Mouse (Mus musculus): ENCODE measurements at regions not wholly inside any gene's neighbourhood (a gene's known extent, or its start where the extent isn't known, plus 50 kb on each side); places are given as distances from the start of the nearest gene placed in this dataset.

DNA sequence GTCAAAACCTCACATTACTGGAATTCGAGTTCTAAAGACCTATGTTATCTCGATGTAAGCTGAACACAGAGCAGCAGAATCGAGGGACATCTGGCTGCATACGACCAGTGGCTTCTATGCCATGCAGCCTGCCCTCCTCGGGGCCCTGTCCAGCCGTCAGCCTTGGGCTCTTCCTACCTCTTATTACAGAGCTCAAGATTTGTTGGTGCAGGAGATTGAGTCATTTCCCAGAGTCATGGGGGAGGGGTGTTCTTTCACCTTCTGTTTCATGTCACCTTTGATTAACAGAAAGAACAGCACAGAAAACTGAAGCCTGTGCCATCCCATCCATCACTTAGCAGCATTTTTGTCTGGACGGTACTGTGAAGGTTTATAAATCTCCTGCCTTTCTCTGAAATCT, 52.1 kb downstream of the Sst start:
- Histone ChIP-seq H3K4me2 (no peak overlapping the region), H3K27ac (replicated peaks) (no peak overlapping the region), H3K9me3 (replicated peaks) (no peaks in the 10 kb centered on the region), H3K9ac (replicated peaks) (no peak overlapping the region), H3K4me3 (replicated peaks) (no peak overlapping the region), H3K4me1 (peaks cover 8% of the 10 kb centered on the region), H3K36me3 (no peaks in the 10 kb centered on the region), H3K27me3 (replicated peaks) (no peaks in the 10 kb centered on the region)
- ATAC-seq (ENCODE audit: low FRiP score), result no peak
- WGBS, result 60% methylated on average over 7 of the region's 7 CpGs

- H3K4me3 ChIP-seq (replicated peaks), result no peak overlapping the region
- no peak overlapping the region for H3K9ac ChIP-seq (replicated peaks)
- no peak overlapping the region for H3K4me2 ChIP-seq
- peaks cover 8% of the 10 kb centered on the region for H3K4me1 ChIP-seq
- H3K27me3 ChIP-seq (replicated peaks), result no peaks in the 10 kb centered on the region
- WGBS, result 77% methylated on average over 2 of the region's 2 CpGs
- no peak overlapping the region for H3K27ac ChIP-seq (replicated peaks)
- H3K36me3 ChIP-seq, result no peaks in the 10 kb centered on the region
- no peak for ATAC-seq (ENCODE audit: low FRiP score)
- H3K9me3 ChIP-seq (replicated peaks), result no peaks in the 10 kb centered on the region
Measured at GRCm38 (mm10) chr16:23838114-23838513, 52.6 kb downstream of the Sst start.

GRCm38 (mm10) chr16:23834991-23835390, 55.8 kb downstream of the Sst start:
- Histone ChIP-seq H3K36me3 (no peaks in the 10 kb centered on the region), H3K4me2 (no peak overlapping the region), H3K9me3 (replicated peaks) (no peaks in the 10 kb centered on the region), H3K4me1 (peaks cover 8% of the 10 kb centered on the region), H3K27ac (replicated peaks) (no peak overlapping the region), H3K27me3 (replicated peaks) (no peaks in the 10 kb centered on the region), H3K9ac (replicated peaks) (no peak overlapping the region), H3K4me3 (replicated peaks) (no peak overlapping the region)
- no peak for ATAC-seq (ENCODE audit: low FRiP score)
- 88% methylated on average over 4 of the region's 4 CpGs for WGBS

- 61% methylated on average over 2 of the region's 2 CpGs for WGBS
- ATAC-seq (ENCODE audit: low FRiP score), result no peak
- no peaks in the 10 kb centered on the region for H3K36me3 ChIP-seq
- H3K27me3 ChIP-seq (replicated peaks), result no peaks in the 10 kb centered on the region
- no peaks in the 10 kb centered on the region for H3K9me3 ChIP-seq (replicated peaks)
- H3K9ac ChIP-seq (replicated peaks), result no peak overlapping the region
- H3K4me2 ChIP-seq, result no peak overlapping the region
- peaks cover 7% of the 10 kb centered on the region for H3K4me1 ChIP-seq
- no peak overlapping the region for H3K4me3 ChIP-seq (replicated peaks)
- H3K27ac ChIP-seq (replicated peaks), result no peak overlapping the region
Measured at GRCm38 (mm10) chr16:23833603-23834002, 57.2 kb downstream of the Sst start.

DNA sequence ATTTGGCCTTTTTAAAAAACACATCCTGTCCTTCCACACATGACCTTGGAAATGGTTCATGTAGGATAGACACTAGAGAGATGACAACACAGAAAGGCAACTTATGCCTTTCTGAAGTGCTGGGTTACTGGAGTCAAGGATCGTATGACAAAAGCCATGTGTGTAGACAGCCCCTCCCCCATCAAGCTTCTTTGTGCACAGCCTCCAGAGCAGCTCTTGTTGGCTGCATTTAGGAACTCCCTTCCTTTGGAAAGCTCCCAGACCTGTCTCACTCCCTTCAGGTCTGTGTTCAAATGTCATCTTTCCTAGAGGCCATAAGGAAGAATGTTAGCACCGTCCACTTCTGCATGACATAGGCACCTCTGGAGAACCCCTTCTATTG, 57.7 kb downstream of the Sst start:
- no peak overlapping the region for H3K27ac ChIP-seq (replicated peaks)
- 69% methylated on average over 2 of the region's 2 CpGs for WGBS
- no peak overlapping the region for H3K9ac ChIP-seq (replicated peaks)
- no peaks in the 10 kb centered on the region for H3K27me3 ChIP-seq (replicated peaks)
- no peaks in the 10 kb centered on the region for H3K9me3 ChIP-seq (replicated peaks)
- no peaks in the 10 kb centered on the region for H3K36me3 ChIP-seq
- H3K4me1 ChIP-seq, result 0 out of 2 replicates have a peak, but pooled peaks cover under 1% of the 10 kb centered on the region
- H3K4me2 ChIP-seq, result no peak overlapping the region
- no peak overlapping the region for H3K4me3 ChIP-seq (replicated peaks)
- ATAC-seq (ENCODE audit: low FRiP score), result no peak

- Histone ChIP-seq H3K36me3 (no peaks in the 10 kb centered on the region), H3K27me3 (replicated peaks) (no peaks in the 10 kb centered on the region), H3K4me3 (replicated peaks) (no peak overlapping the region), H3K4me1 (no peaks in the 10 kb centered on the region), H3K9ac (replicated peaks) (no peak overlapping the region), H3K4me2 (no peak overlapping the region), H3K27ac (replicated peaks) (no peak overlapping the region), H3K9me3 (replicated peaks) (no peaks in the 10 kb centered on the region)
- no peak for ATAC-seq (ENCODE audit: low FRiP score)
- 62% methylated on average over 9 of the region's 9 CpGs for WGBS
Measured at GRCm38 (mm10) chr16:23832393-23833041, 58.2 kb downstream of the Sst start.

- 68% methylated on average over 5 of the region's 5 CpGs for WGBS
- no peak for ATAC-seq (ENCODE audit: low FRiP score)
- H3K9me3 ChIP-seq (replicated peaks), result no peaks in the 10 kb centered on the region
- H3K9ac ChIP-seq (replicated peaks), result no peak overlapping the region
- no peak overlapping the region for H3K27ac ChIP-seq (replicated peaks)
- no peak overlapping the region for H3K4me3 ChIP-seq (replicated peaks)
- no peaks in the 10 kb centered on the region for H3K27me3 ChIP-seq (replicated peaks)
- no peaks in the 10 kb centered on the region for H3K4me1 ChIP-seq
- no peaks in the 10 kb centered on the region for H3K36me3 ChIP-seq
- H3K4me2 ChIP-seq, result no peak overlapping the region
Measured at GRCm38 (mm10) chr16:23825662-23826061, 65.1 kb downstream of the Sst start.

DNA sequence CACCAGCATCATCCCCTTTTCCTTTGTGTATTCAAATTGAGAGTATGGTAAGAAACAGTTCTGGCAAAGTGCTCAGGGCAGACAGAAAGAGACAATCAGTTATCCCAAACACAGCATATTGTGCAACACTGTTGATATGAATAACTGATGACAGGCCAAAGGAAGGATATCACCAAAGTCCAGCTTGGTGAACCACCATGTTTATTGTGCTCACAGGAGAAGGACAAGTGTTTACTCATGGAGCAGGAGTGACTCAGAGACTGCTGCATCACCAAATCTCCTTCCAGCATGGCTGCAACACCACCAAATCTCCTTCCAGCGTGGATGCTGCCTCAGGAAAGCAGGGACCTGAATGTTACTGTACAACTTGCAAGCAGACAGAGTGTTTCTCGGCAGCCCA, 105.5 kb downstream of the Sst start:
- H3K9me3 ChIP-seq (replicated peaks), result no peaks in the 10 kb centered on the region
- no peak overlapping the region for H3K9ac ChIP-seq (replicated peaks)
- H3K27ac ChIP-seq (replicated peaks), result no peak overlapping the region
- no peaks in the 10 kb centered on the region for H3K36me3 ChIP-seq
- H3K27me3 ChIP-seq (replicated peaks), result no peaks in the 10 kb centered on the region
- 92% methylated on average over 2 of the region's 2 CpGs for WGBS
- H3K4me1 ChIP-seq, result no peaks in the 10 kb centered on the region
- H3K4me2 ChIP-seq, result no peak overlapping the region
- H3K4me3 ChIP-seq (replicated peaks), result no peak overlapping the region
- ATAC-seq (ENCODE audit: low FRiP score), result no peak

DNA sequence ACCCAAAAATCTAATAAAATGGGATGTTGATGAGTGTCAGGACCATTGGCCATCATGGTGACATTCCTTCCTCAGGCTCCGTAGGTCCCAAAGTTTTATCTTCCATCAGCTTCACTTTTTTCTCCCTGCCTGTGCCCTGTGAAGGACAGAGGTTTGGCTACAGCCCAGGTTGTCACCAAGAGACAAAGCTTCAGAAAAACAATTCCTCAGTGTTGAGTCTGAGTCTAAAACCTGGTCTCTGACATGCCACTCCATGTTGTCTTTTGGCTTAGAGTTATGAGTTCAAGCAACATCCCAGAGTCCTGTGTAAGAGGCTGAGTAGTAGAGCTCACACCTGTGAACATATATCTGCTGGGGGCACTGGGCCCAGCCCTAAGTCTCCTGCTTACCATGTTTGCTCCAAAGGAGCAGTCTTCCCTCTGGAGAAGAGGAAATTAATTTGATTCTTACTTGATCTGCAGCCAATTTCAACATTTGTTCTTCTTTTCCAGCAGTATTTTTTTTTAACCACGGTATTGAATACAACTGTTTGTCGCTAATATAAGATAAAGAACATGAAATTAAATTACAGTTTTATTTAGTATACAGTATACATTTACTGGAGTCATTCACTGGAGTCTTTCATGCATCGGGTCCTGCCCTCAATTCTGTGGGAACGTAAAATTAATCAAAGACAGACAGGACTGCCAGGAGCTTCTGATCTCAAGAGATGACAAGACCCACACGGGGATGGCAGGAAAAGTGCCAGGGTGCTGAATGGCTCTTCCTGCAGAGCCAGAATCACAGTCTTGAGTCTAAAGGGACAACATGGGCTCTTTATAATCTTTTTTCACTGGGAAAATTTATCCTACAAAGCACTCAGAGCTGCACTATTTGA, 106.5 kb downstream of the Sst start:
- no peaks in the 10 kb centered on the region for H3K9me3 ChIP-seq (replicated peaks)
- H3K27ac ChIP-seq (replicated peaks), result no peak overlapping the region
- no peaks in the 10 kb centered on the region for H3K4me1 ChIP-seq
- H3K4me2 ChIP-seq, result no peak overlapping the region
- no peak for ATAC-seq (ENCODE audit: low FRiP score)
- no peaks in the 10 kb centered on the region for H3K36me3 ChIP-seq
- 69% methylated on average over 6 of the region's 6 CpGs for WGBS
- no peak overlapping the region for H3K4me3 ChIP-seq (replicated peaks)
- no peak overlapping the region for H3K9ac ChIP-seq (replicated peaks)
- H3K27me3 ChIP-seq (replicated peaks), result no peaks in the 10 kb centered on the region

DNA sequence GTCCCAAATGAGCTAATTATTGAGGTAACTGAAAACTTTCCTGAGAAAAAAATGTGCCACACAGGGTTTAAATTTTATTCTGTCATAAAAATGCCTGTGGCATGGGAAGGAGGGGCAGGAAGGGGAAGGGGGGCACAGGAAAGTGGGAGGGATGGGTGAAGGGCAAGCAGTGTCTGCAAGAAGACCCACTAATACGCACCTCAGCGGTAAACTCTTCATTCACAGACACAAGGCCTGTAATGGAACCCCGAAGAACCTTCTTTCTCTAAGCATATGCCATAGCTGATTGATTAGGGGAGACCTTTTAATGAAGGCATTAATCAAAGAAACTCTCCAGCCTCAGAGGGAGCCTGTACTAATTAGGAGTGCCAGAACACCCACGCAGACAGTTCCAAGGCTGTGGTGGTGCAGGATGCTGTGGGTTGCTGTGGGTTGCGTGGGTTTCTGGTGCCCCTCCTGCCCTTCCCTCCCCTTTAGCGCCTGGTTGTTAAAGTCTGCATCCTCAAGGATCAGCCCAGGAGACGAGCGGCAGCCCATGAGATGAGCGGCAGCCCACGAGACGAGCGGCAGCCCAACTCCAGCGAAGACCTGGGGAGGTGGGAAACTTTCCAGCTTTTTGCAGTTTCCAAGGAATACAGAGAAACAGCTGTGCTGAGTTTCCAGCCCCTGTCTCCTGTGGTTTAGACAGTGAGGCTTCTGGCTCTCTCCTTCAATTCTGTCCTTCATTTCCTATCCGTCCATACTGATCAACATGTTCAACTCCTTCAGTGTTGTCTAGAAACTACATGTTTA, 110.1 kb downstream of the Sst start:
- ATAC-seq (ENCODE audit: low FRiP score), result 0 out of 2 replicates have a peak, but pooled peaks have one; percentile 35
- Histone ChIP-seq H3K4me3 (replicated peaks) (no peak overlapping the region), H3K27me3 (replicated peaks) (no peaks in the 10 kb centered on the region), H3K9me3 (replicated peaks) (no peaks in the 10 kb centered on the region), H3K4me2 (no peak overlapping the region), H3K36me3 (no peaks in the 10 kb centered on the region), H3K9ac (replicated peaks) (no peak overlapping the region), H3K4me1 (no peaks in the 10 kb centered on the region), H3K27ac (replicated peaks) (no peak overlapping the region)
- WGBS, result 68% methylated on average over 14 of the region's 14 CpGs

GRCm38 (mm10) chr16:23777894-23778293, 112.9 kb downstream of the Sst start:
- ATAC-seq (ENCODE audit: low FRiP score), result no peak
- no peaks in the 10 kb centered on the region for H3K4me1 ChIP-seq
- 71% methylated on average over 4 of the region's 4 CpGs for WGBS
- H3K36me3 ChIP-seq, result no peaks in the 10 kb centered on the region
- no peaks in the 10 kb centered on the region for H3K27me3 ChIP-seq (replicated peaks)
- no peaks in the 10 kb centered on the region for H3K9me3 ChIP-seq (replicated peaks)
- H3K4me2 ChIP-seq, result no peak overlapping the region
- H3K9ac ChIP-seq (replicated peaks), result no peak overlapping the region
- no peak overlapping the region for H3K4me3 ChIP-seq (replicated peaks)
- H3K27ac ChIP-seq (replicated peaks), result no peak overlapping the region
